Mouse (Mus musculus) MEL (cell line): ENCODE results near the gene Rbm48.

Source experiments
- CHD2 ChIP-seq: IDR thresholded peaks from 2 replicates; pipeline ENCODE4 v1.6.1; 2011; ENCODE audit warnings: low read length, improper control_type of control experiment
- CTCF ChIP-seq, 3 experiments: IDR thresholded peaks in 2 of 3; conservative IDR thresholded peaks in 1 of 3; 2 replicates each; pipeline ENCODE4 v1.5.1; 2011 to 2012; ENCODE audit warnings: low read length in 3 of 3, low read depth in 2 of 3, mild to moderate bottlenecking in 2 of 3, improper control_type of control experiment in 1 of 3, inconsistent platforms in 1 of 3, mixed read lengths in 1 of 3, moderate library complexity in 1 of 3; ENCODE audit not compliant: control insufficient read depth in 1 of 3, insufficient read depth in 1 of 3, poor library complexity in 1 of 3, severe bottlenecking in 1 of 3
- GATA1 ChIP-seq: IDR thresholded peaks from 2 replicates; pipeline ENCODE4 v1.6.1; 2011; ENCODE audit warnings: low read depth, low read length, improper control_type of control experiment
- POLR2A ChIP-seq, 2 experiments: IDR thresholded peaks; 2 replicates each; pipeline ENCODE4 v1.6.1; 2011 to 2012; ENCODE audit warnings: low read length in 2 of 2, mild to moderate bottlenecking in 2 of 2, control low read depth in 1 of 2, improper control_type of control experiment in 1 of 2, low read depth in 1 of 2, moderate library complexity in 1 of 2; ENCODE audit not compliant: control insufficient read depth in 1 of 2, insufficient read depth in 1 of 2, poor library complexity in 1 of 2
- POLR2AphosphoS2 ChIP-seq: IDR thresholded peaks from 2 replicates; pipeline ENCODE4 v1.6.1; 2011; ENCODE audit warnings: low read length, improper control_type of control experiment
- RAD21 ChIP-seq: IDR thresholded peaks from 2 replicates; pipeline ENCODE4 v1.6.1; 2011; ENCODE audit warnings: mild to moderate bottlenecking, low read depth, low read length, improper control_type of control experiment
- SIN3A ChIP-seq: IDR thresholded peaks from 2 replicates; pipeline ENCODE4 v1.6.1; 2012; ENCODE audit warnings: low read length, improper control_type of control experiment, inconsistent platforms
- USF1 ChIP-seq: IDR thresholded peaks from 2 replicates; pipeline ENCODE4 v1.6.1; 2014; ENCODE audit warnings: low read depth, mild to moderate bottlenecking, inconsistent platforms, low read length, improper control_type of control experiment, moderate library complexity
- ZKSCAN1 ChIP-seq: IDR thresholded peaks from 2 replicates; pipeline ENCODE4 v1.6.1; 2012; ENCODE audit warnings: low read depth, mild to moderate bottlenecking, inconsistent platforms, low read length, improper control_type of control experiment, moderate library complexity
- ZNF384 ChIP-seq: IDR thresholded peaks from 2 replicates; pipeline ENCODE4 v1.6.1; 2012; ENCODE audit warnings: low read depth, mild to moderate bottlenecking, inconsistent platforms, low read length, improper control_type of control experiment

GRCm38 (mm10) chr5:3543629-3544479, 52.5 kb downstream of the Rbm48 start, which contains the start of gene Fam133b:
- TF ChIP-seq CTCF (IDR thresholded peaks at IDR 0.05 in 2 of 3, conservative IDR thresholded peaks at IDR 0.05 in 1 of 3; ENCODE audit: control insufficient read depth in 1 of 3, insufficient read depth in 1 of 3, low read depth in 2 of 3, low read length in 3 of 3, poor library complexity in 1 of 3, severe bottlenecking in 1 of 3) (peak; percentile 90 to 99 (median 94)), ZNF384 (no peak), GATA1 (no peak; the same call in 1 of the 2 replicates), POLR2AphosphoS2 (peak; percentile 75), SIN3A (peak; percentile 17), POLR2A (IDR thresholded peaks at IDR 0.05; ENCODE audit: control insufficient read depth in 1 of 2, insufficient read depth in 1 of 2, low read depth in 1 of 2, low read length in 2 of 2, poor library complexity in 1 of 2) (peak; percentile 94 to 96), RAD21 (no peak), ZKSCAN1 (no peak), CHD2 (no peak), USF1 (no peak)
